Mouse (Mus musculus) G1E-ER4 (cell line): ENCODE data around the gene Vrtn. TPM values are rescaled to one million over a fixed set of nuclear protein-coding genes. Genes with fewer than 3 reads are reported as not detected.

ENCODE experiments used
- GATA1 ChIP-seq: IDR thresholded peaks from one replicate; pipeline ENCODE4 v1.8.0; 2012; ENCODE audit warnings: low read length, inconsistent platforms
- polyA plus RNA-seq: library from polyadenylated mRNA; stranded (reverse); fragments of >175 nt; gene quantifications from 2 replicates; pipeline ENCODE4 v1.2.3, GENCODE M21; 2012

Gene Vrtn
- polyA plus RNA-seq, 1 experiment = not detected

GRCm38 (mm10) chr12:84671646-84672045, 30.8 kb downstream of the Vrtn start:
- TF ChIP-seq GATA1 = no peak

DNA sequence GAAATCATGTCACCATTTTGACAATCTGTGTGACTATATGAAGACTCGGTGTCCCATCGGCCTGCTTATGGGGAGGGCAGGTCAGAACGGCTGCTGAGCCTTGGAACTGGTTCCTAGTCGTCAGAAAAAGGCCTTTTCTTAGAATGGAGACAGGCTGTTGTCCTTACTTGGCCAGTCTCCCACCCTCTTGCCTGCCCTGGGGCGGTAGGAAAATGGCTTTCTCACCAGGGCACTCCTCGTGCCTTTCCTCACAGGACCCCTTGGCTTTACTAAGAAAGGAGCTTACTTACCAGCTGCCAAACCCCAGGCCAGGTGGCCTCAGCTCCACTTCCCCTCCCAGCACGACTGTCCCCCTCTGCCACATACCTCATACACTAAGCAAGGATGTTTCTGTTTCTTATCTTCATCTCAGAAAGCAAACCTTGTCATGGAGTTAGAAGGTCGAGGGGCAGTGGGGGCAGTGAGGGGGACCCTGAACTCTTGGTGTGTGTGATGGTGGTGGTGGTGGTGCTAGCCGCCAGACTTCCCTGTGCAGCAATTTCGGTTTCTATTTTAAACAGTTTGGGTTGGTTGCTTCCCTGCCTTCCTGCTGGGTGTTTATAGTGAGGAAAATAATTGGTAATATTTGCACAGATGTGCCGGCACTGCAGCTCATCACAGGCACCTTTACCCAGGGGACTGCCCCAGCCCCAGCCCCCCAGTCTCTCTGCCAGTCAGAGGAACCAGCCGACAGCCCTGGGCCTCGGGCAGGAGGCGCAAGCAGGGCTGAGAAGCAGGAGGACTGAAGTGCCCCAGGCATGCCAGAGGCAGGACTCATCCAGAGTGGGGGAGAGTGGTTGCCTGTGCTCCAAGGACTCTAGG, 34.1 kb downstream of the Vrtn start:
- TF ChIP-seq GATA1 = no peak

DNA sequence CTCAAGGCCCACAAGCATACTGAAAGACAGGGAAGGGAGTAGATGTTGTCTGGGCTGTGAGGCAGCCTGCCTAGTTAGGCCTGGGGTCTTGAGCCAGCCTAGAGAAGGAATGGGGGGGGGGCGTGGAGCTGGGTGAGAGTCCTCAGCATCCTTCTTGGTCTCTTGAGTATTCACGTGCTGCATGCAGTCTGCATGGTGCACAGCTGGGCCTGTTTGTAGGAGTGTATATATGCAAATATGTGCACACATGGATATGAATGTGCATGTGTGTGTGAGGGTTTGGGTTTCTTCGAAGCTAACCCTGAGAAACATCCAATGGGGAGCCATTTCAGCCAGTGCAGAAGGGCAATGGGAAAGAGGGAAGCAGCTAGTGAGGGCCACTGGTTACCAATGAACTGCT, 35.2 kb downstream of the Vrtn start:
- TF ChIP-seq GATA1 = no peak

DNA sequence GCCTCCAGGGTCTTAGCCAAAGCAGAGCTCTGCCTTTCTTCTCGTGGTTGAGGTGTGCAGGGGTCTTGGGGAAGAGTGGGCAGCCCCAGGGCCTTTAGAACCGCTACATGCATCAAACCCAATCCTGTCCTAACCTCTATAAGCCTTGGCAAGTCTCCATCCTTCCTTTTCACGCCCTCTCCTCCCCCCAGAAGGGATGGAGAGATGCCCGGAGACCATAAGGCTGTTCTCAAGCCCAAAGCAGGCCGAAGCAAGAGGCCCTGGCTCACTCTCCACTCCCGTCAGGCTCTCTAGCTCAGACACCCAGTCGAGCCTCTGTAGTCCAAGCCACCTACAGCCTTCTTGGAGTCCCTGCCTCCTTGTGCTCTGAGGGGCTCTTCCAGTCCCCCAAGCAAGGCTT, 43.8 kb downstream of the Vrtn start:
- no peak for TF ChIP-seq GATA1

DNA sequence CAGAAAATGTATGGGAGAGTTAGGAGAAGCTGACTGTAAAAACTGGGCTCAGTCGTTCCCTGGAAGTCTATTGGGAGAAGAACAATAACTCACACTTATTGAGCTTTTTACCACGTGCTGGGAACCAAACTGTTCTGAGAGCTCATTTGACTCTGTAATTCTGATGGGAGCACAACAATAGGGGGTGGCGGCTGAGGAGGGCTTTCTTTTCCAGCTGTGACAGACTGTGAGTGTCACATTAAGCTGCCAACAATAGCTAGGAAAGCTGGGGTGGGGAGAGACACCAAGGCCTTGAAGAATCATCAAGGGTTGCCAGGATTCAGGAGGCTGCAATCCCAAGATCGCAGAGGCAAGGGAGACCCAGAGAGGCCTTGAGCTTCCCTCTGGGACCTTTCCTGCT, 45.4 kb downstream of the Vrtn start:
- no peak for TF ChIP-seq GATA1

DNA sequence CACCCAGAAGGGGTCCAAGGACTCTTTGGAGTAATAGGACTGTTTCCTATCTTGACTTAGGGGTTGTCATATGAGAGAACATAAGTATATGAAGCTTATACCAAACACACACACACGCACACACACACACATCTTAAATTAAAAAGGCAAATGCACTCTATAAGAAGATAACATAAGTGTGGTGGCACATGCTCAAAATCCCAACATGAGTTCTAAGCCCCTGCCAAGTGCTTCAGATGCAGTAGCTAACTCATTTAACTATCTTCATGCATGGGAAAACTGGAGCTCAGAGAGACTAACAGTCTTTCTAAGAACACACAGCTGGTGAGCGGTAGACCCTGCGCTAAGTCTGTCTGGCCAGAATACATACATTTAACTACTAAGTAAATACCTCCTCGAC, 46.7 kb downstream of the Vrtn start:
- TF ChIP-seq GATA1 = no peak

GRCm38 (mm10) chr12:84689051-84689450, 48.2 kb downstream of the Vrtn start:
- no peak for TF ChIP-seq GATA1

DNA sequence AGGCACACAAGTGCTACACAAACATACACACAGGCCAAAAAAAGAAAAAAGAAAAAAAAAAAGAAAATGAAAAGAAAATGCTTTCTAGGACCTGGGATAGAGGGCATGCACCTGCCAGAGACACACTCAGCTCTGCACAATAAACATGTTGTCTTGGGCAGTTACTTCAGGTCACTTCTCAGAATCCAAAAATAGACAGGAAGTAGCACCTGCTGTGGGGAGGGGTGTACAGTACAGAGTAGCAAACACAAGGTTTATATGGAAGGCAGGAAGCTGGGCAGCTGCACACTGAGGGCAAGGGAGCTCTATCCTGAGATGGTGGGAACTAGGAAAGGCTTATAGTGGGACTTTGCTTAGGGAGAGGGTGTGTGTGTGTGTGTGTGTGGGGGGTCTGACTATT, 50.5 kb downstream of the Vrtn start:
- no peak for TF ChIP-seq GATA1

GRCm38 (mm10) chr12:84692141-84692540, 51.3 kb downstream of the Vrtn start:
- TF ChIP-seq GATA1 = no peak

GRCm38 (mm10) chr12:84698319-84699081, 57.7 kb downstream of the Vrtn start, which contains the start of gene Syndig1l:
Gene Syndig1l (minus strand): TSS chr12:84698831.
- no peak for TF ChIP-seq GATA1

Other genes with a start within 250 kb of the Vrtn start
- 1.2 and 3.0 TPM in 2 replicates for gene Entpd5, start 232.0 kb upstream of the Vrtn start, polyA plus RNA-seq
- gene Bbof1, start 231.9 kb upstream of the Vrtn start, polyA plus RNA-seq = 1.0 and 1.6 TPM in 2 replicates
- 51.6 and 66.6 TPM in 2 replicates for gene Rnf113a2, start 223.8 kb upstream of the Vrtn start, polyA plus RNA-seq
- gene Aldh6a1, start 190.0 kb upstream of the Vrtn start, polyA plus RNA-seq = 3.9 and 5.5 TPM in 2 replicates
- gene Lin52, start 189.6 kb upstream of the Vrtn start, polyA plus RNA-seq = 0.38 and 0.50 TPM in 2 replicates
- not detected in 2 replicates for gene Vsx2, start 71.3 kb upstream of the Vrtn start, polyA plus RNA-seq
- 2.8 and 5.9 TPM in 2 replicates for gene Abcd4, start 23.6 kb upstream of the Vrtn start, polyA plus RNA-seq
- gene Syndig1l, start 57.8 kb downstream of the Vrtn start, polyA plus RNA-seq = not detected in 2 replicates
- gene Npc2, start 132.1 kb downstream of the Vrtn start, polyA plus RNA-seq = 40.5 and 100 TPM in 2 replicates
- gene Isca2, start 132.2 kb downstream of the Vrtn start, polyA plus RNA-seq = 28.7 and 42.9 TPM in 2 replicates
- 0.04 and 0.21 TPM in 2 replicates for gene Ltbp2, start 235.5 kb downstream of the Vrtn start, polyA plus RNA-seq